Mouse (Mus musculus): ENCODE results near the gene Has1.

Has1 gene

GRCm38 (mm10) chr17:17855064-17855838 lies at the start of gene Has1:
Has1 (minus strand) TSS chr17:17855205.
- 59% methylated on average over 8 of the region's 8 CpGs for WGBS

- 93% methylated on average over 1 of the region's 1 CpGs for WGBS
Measured at GRCm38 (mm10) chr17:17900768-17901167, 45.8 kb upstream of the Has1 start.

GRCm38 (mm10) chr17:17899268-17899667 lies 44.3 kb upstream of the Has1 start:
- 78% methylated on average over 2 of the region's 2 CpGs for WGBS

DNA sequence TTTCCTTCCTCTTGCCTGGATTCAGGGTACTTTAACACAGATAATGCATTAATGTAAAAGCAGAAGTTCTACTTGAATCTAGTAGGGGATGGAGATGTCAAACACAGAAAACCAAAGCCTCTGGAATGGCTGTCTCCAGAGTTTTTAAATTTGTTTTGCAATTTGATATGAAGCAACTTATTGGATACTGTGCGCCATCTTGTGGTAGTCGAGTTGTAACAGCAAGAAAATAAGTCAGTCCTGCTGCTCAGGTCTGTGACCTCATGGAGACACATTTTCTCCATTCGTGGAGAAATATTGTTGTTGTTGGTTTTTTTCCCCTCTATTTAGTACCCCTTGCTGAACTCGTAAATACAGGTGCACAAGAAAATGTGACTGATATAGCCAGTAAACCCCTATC lies 41.0 kb upstream of the Has1 start:
- WGBS: 3% methylated on average over 4 of the region's 4 CpGs

- 88% methylated on average over 2 of the region's 2 CpGs for WGBS
Measured at GRCm38 (mm10) chr17:17889732-17890425, 34.9 kb upstream of the Has1 start.

DNA sequence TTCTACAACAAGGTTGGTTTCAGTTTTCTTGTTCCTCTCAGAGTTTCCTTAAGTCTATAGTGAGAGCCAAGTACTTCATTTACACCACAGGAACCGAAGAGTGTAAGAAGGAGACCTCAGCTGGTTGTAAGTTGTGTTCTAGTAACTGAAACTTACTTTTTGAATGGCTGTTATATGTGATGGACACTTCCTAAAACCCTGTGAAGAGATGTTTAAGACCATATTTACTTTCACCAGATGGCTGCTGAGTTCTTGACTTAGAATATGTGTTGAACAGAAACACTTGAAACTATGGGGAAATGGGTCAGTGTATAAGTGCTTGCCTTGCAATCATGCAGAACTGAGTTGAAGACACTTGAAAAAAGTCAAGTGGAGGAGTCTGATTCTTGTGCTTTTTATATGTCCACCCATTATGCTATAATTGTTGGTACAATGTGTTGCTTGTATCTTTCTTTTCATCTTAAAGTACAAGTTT lies 32.8 kb upstream of the Has1 start, which contains the start of the genes Fpr2 and Fpr3:
Gene Fpr2, plus strand, starts transcription at position 51 of the 475 bp plus-strand sequence.
Gene Fpr3, plus strand, starts transcription at position 79 of the 475 bp plus-strand sequence.
- 50% methylated on average over 1 of the region's 1 CpGs for WGBS

GRCm38 (mm10) chr17:17883840-17884239 lies 28.8 kb upstream of the Has1 start, which contains the start of gene Fpr1:
Fpr1 (minus strand) TSS chr17:17883940.
- 58% methylated on average over 1 of the region's 1 CpGs for WGBS

GRCm38 (mm10) chr17:17882672-17883071 lies 27.7 kb upstream of the Has1 start:
- WGBS: 82% methylated on average over 3 of the region's 3 CpGs

DNA sequence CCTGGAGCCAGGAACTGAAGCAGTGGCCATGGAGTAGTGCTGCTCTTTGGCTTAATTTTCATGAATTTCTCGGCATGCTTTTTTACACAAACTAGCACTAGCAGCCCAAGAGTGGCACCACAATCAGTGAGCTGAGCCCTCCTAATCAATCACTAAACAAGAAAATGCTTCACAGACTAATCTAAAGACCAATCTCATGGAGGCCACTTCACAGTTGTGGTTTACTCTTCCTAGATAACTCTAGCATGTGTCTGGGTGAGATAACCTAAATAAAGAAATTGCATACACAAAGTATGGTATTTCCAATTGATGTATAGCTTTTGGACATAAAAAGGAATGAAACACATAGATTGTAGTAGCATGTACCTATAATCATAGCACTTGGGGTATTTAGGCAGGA lies 24.3 kb upstream of the Has1 start:
- 81% methylated on average over 1 of the region's 1 CpGs for WGBS

DNA sequence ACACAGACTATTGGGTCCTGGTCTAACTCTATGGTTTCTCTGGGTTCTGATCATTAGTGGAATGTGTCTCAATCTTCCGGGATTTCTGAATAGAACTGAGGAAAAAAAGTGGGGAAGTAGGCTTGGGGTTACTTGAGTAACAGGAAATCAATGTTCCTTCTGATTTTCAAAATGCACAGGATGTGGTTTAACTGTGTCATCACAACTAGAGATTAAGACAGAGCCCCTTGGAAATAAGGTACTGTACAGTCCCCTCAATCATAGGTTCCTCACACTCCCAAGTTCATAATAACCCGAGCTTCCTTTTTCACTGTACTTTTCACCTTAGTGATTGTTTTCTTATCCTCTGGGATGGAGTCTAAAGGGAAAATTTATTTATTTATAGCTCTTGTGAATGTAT lies 16.7 kb upstream of the Has1 start:
- WGBS: 79% methylated on average over 2 of the region's 2 CpGs

DNA sequence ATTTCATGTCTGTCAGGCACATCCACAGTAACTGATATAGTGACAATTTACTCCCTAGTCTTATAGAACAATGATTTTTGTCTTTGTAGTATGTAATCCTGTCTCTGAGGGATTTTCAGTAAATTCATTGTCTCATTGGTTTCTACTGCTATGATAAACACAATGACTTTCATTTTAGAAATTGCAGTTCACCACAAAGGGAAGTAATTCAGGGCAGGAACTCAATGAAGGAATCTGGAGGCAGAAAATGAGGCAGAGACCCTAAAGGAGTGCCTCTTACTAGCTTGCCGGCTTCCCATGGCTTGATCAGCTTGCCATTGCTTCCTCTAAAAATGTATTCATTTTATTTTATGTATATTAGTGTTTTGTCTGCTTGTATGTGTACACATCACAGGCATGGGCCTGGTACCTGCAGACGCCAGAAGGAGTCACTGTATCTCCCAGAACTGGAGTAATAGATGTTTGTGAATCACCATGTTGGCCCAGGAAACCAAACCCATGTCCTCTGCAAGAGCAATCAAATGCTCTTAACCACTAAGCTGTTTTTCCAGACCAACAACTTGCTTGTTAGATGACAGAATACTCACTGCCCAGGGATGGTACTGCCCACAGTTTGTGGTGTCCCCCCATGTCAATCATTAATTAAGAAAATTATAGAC lies 16.0 kb upstream of the Has1 start:
- 83% methylated on average over 2 of the region's 2 CpGs for WGBS

DNA sequence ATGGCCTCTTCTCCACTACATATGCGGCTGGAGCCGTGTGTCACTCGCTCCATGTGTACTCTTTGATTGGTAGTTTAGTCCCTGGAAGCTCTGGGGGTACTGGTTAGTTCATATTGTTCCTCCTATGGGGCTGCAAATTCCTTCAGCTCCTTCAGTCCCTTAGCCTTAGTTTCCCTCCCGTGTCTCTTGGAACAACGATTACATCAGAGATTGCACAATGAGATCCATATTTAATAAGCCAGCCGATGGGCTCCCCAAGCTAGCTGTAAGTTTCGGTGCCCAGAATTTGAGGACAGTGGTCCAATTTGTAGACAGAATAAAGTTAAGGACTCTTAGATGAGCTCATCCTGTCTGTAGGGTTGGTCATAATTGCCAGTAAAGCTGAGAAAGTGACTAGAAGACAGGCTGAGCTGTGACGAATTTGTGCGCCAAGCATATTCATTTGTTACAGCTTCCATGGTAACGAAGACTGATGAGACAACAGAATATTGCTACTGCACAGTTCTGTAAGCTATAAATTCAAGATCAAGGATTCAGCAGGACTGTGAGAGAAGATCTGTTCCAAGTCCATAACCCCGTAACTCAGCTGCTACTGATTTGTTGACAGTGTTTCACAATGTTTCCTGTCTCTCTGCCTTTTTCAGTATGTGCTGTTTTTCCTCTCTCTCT lies 11.9 kb upstream of the Has1 start:
- WGBS: 64% methylated on average over 11 of the region's 11 CpGs

GRCm38 (mm10) chr17:17865168-17865567 lies 10.2 kb upstream of the Has1 start:
- 66% methylated on average over 2 of the region's 2 CpGs for WGBS

DNA sequence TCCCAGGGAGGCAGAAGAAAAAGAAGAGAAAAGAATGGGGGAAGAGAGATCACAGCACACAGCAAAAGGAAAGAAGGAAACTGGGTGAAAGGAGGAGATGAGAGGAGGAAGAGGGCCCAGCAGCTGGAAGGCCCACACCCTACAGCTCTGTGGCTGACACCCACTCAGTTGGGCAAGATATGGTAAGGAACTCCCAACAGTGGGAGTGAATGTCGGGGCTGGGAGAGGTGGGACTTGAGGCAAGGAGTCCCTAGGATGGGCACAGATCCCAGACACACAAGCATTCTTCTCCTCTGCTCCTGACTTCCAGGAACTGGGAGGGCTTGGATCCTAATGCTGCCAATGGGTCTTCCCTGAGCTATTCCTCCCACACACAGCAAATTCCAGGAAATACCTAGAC lies 7.4 kb upstream of the Has1 start:
- WGBS: 45% methylated on average over 1 of the region's 1 CpGs

DNA sequence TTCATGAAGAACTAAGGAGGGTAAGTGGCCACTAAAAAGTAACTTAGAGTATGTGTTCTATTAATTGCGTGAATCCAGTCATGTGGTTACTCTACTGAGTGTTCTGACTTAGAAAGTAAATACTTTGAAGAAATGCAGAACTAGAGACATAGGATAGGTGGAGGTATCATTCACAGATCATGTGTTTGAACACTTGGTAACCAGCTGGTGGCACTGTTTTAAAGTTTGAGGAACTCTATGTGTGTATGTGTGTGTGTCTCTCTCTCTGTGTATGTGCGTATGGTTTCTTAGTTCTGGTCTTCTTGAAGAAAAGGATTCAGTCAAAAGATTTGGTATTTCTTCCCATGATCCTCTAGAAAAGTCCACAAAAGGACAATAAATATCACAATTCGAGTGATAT lies 5.1 kb upstream of the Has1 start:
- 90% methylated on average over 3 of the region's 3 CpGs for WGBS

DNA sequence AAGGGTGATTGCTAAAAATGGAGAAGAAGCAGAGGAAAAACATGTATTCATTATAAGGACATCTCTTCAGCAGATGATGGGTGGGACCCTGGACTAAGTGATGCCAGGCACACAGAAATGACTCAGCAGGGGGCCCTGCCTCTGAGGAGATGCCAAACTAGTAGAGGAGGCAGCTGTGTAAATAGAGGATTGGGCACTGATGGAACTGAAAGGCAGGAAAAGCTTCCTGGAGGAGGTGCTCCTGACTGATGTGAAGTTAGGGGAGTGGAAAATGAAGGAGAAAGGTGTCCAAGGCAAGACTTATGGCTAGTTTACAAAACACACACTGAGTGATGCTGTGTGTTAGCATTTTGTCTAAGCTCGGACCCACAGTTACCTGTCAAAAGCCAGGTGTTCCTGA lies 2.4 kb upstream of the Has1 start:
- 95% methylated on average over 1 of the region's 1 CpGs for WGBS

- 88% methylated on average over 1 of the region's 1 CpGs for WGBS
Measured at GRCm38 (mm10) chr17:17856612-17857011, 1.6 kb upstream of the Has1 start.

GRCm38 (mm10) chr17:17849906-17850712 lies 4.9 kb downstream of the Has1 start:
- WGBS: 36% methylated on average over 55 of the region's 55 CpGs

DNA sequence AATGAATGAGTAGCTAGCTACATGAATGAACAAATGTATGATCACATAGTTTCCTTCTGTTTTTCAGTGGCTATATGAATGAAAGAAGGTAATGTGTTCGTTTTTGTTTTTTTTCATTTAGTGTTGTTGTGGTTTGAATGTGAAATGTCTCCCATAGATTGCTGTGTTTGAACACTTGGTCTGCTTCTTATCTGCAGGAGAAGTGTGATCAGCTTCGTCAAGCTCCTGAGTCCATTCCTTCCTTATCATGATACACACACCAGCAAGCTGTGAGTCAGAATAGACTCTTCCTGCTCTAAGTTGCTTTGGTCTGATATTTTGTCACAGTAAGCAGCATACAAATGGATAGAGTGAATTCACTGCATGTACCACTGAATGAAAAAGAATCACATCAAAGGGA lies 6.0 kb downstream of the Has1 start:
- WGBS: 69% methylated on average over 2 of the region's 2 CpGs

DNA sequence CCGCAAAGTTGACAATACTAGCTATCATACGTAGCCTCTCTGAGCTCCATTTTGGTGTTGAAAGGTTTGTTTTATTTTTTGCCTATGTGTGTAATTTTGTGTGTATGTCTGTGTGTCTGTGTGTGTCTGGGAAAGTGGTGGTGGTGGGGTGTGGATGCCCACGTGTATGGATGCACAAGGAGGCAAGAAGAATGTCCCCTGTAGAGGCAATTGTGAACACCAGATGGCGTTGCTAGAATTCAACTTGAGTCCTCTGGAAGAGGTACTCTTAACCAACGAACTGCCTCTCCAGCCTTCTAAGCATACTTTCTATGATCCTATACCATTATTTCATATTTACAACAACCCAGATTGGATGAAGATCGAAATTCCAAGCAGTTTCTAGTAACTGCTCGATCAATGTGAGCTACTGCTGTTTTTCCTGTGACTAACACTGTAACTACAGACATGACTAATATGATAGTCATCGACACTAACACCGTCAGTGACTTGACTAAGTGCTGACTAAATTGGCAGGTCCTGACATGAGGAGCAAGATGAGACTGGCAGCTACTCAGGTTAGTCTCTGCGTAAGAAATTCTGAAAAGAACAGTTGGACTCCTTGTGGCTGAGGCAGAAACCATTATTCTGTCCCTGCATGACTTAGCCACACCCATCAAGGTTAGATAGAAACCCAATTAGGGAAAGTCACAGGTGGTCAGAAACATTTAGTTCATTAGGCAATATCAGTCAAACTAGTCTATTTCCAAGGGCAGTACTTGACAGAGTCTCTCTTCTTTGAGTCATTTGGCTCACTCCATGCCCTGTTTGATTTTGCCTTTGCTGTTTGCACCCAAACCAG lies 9.6 kb downstream of the Has1 start:
- 52% methylated on average over 10 of the region's 10 CpGs for WGBS
